Mouse (Mus musculus) hindbrain, embryonic 16.5 days (tissue): ENCODE measurements around the gene Dll4. TPM values are rescaled to one million over a fixed set of nuclear protein-coding genes. Genes with fewer than 3 reads are reported as not detected.

ENCODE experiments used
- ATAC-seq: fragments of 200-750 bp; cut with Nextera tagmentation; 2 replicates; pipeline ENCODE4 v1.8.0; 2017; ENCODE audit warnings: moderate TSS enrichment, moderate library complexity
- H3K27ac ChIP-seq: fragments of 300-500 bp; sonication (generic); 2 replicates; pipeline ENCODE4 v1.5.1; 2014; ENCODE audit warnings: low read depth, mild to moderate bottlenecking, control low read depth, low read length, moderate library complexity
- H3K27me3 ChIP-seq: fragments of 300-500 bp; sonication (generic); replicated peaks from 2 replicates; pipeline ENCODE4 v1.6.1; 2014; ENCODE audit warnings: low read length; ENCODE audit not compliant: control insufficient read depth, insufficient read depth
- H3K36me3 ChIP-seq: fragments of 300-500 bp; sonication (generic); 2 replicates; pipeline ENCODE4 v1.6.1; 2014; ENCODE audit warnings: mild to moderate bottlenecking, low read length, moderate library complexity, mixed read lengths; ENCODE audit not compliant: control insufficient read depth, insufficient read depth
- H3K4me1 ChIP-seq: fragments of 300-500 bp; sonication (generic); 2 replicates; pipeline ENCODE4 v1.6.1; 2014; ENCODE audit warnings: low read depth, low read length; ENCODE audit not compliant: control insufficient read depth, insufficient read depth
- H3K4me2 ChIP-seq: fragments of 300-500 bp; sonication (generic); 2 replicates; pipeline ENCODE4 v1.6.1; 2014; ENCODE audit warnings: mild to moderate bottlenecking, low read length, control low read depth, moderate library complexity
- H3K4me3 ChIP-seq: fragments of 300-500 bp; sonication (generic); 2 replicates; pipeline ENCODE4 v1.5.1; 2014; ENCODE audit warnings: mild to moderate bottlenecking, low read length, control low read depth, moderate library complexity
- H3K9ac ChIP-seq: fragments of 300-500 bp; sonication (generic); 2 replicates; pipeline ENCODE4 v1.6.1; 2014; ENCODE audit warnings: low read depth, mild to moderate bottlenecking, control low read depth, low read length, moderate library complexity
- H3K9me3 ChIP-seq: fragments of 300-500 bp; sonication (generic); 2 replicates; pipeline ENCODE4 v1.6.1; 2014; ENCODE audit warnings: mild to moderate bottlenecking, low read length, moderate library complexity; ENCODE audit not compliant: control insufficient read depth
- WGBS: fragments of 180-500 bp; shearing (Covaris S2); extraction: QIAGEN DNeasy Blood & Tissue Kit; methylation state at CpG from one replicate; pipeline ENCODE4 v1.1.7; 2014; 5-methylcytosine and 5-hydroxymethylcytosine counted together
- polyA plus RNA-seq: library from polyadenylated mRNA; unstranded; fragments of >200 nt; fragmentation: Nextera tagmentation; extraction: Ambion mirVana; gene quantifications from 2 replicates; pipeline ENCODE4 v1.2.1, GENCODE M21; 2015

The Dll4 gene
- polyA plus RNA-seq, 1 experiment from 2014 or later, result 6.0 TPM

DNA sequence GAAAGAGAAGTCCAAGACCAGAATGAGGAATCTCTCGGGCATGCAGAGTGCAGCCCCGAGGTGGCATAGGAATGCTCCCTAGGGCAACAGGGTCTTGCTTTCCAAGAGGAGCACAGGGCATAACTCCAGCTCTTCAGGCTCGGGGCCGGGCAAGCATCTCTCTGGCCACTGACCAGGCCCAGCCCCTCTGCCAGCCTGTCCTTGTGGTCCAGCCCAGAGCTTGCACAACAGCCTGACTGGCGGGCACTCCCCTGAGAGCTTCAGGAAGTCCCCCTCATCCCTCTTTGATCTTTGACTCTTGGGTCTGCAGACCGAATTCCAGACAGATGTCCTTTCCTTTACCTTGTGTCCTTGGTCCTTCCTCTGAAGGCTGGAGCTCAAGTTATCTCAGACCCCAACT lies 22.7 kb upstream of the Dll4 start:
- H3K36me3 ChIP-seq, result peaks cover 5% of the 10 kb centered on the region
- H3K27me3 ChIP-seq, result no peaks in the 10 kb centered on the region
- H3K4me1 ChIP-seq, result peaks cover 15% of the 10 kb centered on the region
- no peak overlapping the region for H3K4me3 ChIP-seq
- H3K27ac ChIP-seq, result no peak overlapping the region
- ATAC-seq, result no peak
- WGBS, result 79% methylated on average over 6 of the region's 6 CpGs
- no peak overlapping the region for H3K4me2 ChIP-seq
- no peak overlapping the region for H3K9ac ChIP-seq
- no peaks in the 10 kb centered on the region for H3K9me3 ChIP-seq

DNA sequence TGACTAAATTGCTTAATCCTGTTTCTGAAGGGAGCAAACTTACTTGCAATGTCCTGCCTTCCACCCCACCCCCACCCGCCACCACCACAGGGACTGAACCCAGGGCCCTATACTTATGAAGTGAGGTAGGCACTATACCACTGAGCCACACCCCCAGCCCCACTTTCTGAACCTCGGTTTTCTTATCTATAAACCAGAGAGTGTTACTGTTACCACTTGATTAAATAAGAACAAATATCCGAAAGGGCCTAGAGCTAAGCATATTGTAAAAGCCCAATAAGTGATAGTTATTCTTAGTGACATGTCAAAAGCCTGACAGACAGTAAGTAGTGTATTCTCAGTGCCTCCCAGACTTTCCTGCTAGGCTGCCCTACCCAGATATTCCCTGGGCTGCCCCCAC lies 21.2 kb upstream of the Dll4 start:
- Histone ChIP-seq H3K4me2 (no peak overlapping the region), H3K27ac (no peak overlapping the region), H3K4me3 (no peak overlapping the region), H3K36me3 (no peaks in the 10 kb centered on the region), H3K4me1 (peaks cover 15% of the 10 kb centered on the region), H3K27me3 (no peaks in the 10 kb centered on the region), H3K9me3 (no peaks in the 10 kb centered on the region), H3K9ac (no peak overlapping the region)
- ATAC-seq, result no peak
- 60% methylated on average over 3 of the region's 3 CpGs for WGBS

DNA sequence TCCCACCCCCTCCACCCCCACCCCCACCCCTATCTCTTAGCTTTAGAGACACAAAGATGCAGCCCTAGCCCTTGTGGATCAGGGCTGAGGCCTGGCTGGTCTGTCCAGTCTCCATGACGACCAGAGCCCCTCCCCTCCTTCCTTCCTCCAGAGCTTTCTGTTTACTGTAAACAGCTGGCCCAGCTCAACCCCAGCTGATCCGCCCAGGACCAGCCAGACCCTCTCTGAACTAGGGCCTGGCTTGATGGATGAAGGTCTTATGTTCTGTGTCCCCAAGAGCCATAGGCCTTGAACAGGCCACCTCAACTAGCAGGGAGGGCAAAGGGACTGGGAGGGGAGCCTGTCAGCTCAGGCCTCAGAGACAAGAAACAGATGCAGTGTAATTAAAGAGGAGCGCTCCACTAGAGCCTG lies 20.8 kb upstream of the Dll4 start:
- H3K4me3 ChIP-seq, result no peak overlapping the region
- ATAC-seq, result peak; percentile 38; the same call in 1 of the 2 replicates
- 9% methylated on average over 3 of the region's 3 CpGs for WGBS
- H3K36me3 ChIP-seq, result no peaks in the 10 kb centered on the region
- H3K27ac ChIP-seq, result no peak overlapping the region
- peaks cover 13% of the 10 kb centered on the region for H3K4me1 ChIP-seq
- no peaks in the 10 kb centered on the region for H3K9me3 ChIP-seq
- no peak overlapping the region for H3K9ac ChIP-seq
- H3K4me2 ChIP-seq, result no peak overlapping the region
- no peaks in the 10 kb centered on the region for H3K27me3 ChIP-seq

DNA sequence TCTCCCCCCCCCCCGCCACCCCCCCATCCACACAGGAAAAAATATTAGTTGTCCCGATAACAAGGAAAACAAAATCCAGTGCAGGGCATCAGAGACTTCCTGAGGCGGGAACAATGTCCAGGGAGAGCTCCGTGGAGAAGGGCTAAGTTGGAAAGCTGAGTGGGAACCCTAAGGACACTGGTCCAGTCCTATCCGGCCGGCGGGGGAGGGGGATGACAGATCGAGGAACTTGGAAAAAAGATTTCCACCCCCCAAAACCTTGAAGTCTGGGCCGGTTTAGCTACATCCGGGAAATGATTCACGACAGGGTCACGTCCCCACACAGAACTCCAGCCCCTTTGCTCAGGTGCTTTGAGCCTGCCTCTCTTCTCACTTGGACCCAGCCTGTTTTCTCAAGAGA lies 14.0 kb upstream of the Dll4 start:
- H3K27ac ChIP-seq, result no peak overlapping the region
- ATAC-seq, result no peak
- 0 out of 2 replicates have a peak, but pooled peaks cover 2% of the 10 kb centered on the region for H3K4me1 ChIP-seq
- H3K4me2 ChIP-seq, result no peak overlapping the region
- H3K36me3 ChIP-seq, result no peaks in the 10 kb centered on the region
- peaks cover 4% of the 10 kb centered on the region for H3K27me3 ChIP-seq
- WGBS, result 53% methylated on average over 12 of the region's 12 CpGs
- H3K9me3 ChIP-seq, result peaks cover 2% of the 10 kb centered on the region; the same call in 1 of the 2 replicates
- no peak overlapping the region for H3K9ac ChIP-seq
- no peak overlapping the region for H3K4me3 ChIP-seq

DNA sequence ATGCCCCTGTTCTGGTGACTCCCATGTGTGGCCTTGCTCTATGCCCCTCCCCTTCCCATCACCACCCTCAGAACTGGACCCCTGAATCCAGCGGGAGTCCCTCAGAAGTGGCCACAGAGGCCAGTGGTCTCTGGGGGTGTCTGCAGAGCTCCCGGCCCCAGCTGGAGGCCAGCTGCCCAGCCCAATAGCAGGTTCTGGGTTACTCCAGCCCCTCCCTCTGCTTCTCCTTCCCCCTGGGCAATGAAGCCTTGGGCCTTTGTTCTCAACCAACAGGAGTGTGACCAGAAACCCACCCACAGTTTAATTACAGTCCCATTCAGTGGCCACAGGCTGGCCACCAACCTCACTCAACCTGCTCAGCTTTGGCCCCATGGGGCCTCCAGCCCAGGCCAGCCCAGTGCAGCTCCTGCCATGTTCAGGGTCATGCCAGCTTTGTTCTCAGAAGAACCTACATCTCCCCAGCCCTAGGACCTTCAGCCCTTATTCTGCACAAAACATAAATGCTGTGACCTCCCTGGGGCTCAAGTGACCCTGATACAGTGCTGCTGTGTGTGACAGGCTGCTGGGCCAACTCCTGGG lies 13.1 kb upstream of the Dll4 start:
- Histone ChIP-seq H3K9ac (no peak overlapping the region), H3K27ac (no peak overlapping the region), H3K4me2 (no peak overlapping the region), H3K27me3 (peaks cover 4% of the 10 kb centered on the region), H3K9me3 (peaks cover 2% of the 10 kb centered on the region; the same call in 1 of the 2 replicates), H3K4me1 (0 out of 2 replicates have a peak, but pooled peaks cover 2% of the 10 kb centered on the region), H3K4me3 (no peak overlapping the region), H3K36me3 (no peaks in the 10 kb centered on the region)
- 37% methylated on average over 2 of the region's 2 CpGs for WGBS
- no peak for ATAC-seq

DNA sequence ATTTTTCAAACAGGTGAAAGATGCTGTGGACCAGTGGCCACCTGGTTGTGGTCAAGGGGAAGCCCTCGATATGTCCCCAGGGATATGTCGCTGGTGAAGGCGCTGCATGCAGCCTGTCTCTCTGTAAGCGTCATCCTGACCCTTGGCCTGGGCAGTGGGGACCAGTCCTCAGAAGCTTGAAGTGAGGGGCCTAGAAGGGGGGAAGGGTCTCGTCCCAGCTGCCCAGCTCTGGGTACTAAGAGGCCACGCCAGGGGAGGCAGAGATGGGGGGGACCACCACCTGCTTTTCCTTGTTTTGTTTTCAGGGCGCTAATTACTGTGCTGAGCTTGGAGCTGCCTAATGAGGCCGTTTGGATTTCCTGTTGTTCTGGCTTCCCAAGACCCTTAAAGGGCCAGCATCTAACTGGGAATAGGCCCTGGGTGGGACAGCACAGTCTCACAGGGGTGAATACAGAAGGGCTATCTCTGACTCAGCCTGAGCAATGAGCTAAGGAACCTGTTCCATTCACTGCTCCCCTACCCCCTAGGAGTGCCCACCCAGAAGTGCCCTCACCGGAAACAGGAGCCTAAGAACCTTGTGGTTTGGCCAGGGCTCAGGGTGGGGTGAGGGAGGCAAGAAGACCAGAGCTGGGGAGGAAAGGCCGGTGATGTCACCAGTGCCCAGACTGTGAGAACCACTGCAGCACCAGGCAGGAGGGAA lies 11.7 kb upstream of the Dll4 start:
- no peak overlapping the region for H3K9ac ChIP-seq
- no peaks in the 10 kb centered on the region for H3K36me3 ChIP-seq
- H3K27ac ChIP-seq, result no peak overlapping the region
- 33% methylated on average over 10 of the region's 10 CpGs for WGBS
- H3K4me1 ChIP-seq, result 0 out of 2 replicates have a peak, but pooled peaks cover 2% of the 10 kb centered on the region
- no peak overlapping the region for H3K4me2 ChIP-seq
- H3K9me3 ChIP-seq, result peaks cover 2% of the 10 kb centered on the region; the same call in 1 of the 2 replicates
- peaks cover 9% of the 10 kb centered on the region for H3K27me3 ChIP-seq
- H3K4me3 ChIP-seq, result no peak overlapping the region
- 0 out of 2 replicates have a peak, but pooled peaks have one; percentile 30 for ATAC-seq

DNA sequence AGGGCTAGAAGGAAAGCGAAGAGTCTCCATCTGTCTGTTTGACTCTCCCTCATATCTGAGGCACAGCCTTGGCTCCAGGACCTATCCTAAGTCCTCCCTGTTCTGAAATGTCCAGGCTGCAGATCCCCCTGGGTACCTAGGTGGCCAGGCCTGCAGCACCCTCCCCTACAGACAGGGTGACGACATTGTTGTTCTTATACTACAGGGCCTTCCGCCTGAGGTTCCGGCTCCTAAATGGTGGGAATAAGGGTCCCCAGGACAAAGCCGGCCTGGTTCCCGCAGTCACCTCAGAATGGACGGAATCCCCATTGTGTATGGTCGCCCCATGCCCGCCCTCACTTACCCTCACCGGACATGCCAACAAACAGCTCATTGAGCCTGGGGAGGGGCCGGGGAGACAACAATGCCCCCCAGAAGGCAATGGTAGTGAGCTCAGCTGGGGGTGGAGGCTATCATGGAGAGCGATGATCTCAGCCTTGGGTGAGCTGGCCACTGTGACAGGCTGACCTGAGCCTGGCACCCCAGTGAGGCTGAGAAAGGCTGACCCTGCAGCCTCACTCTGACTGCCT lies 10.8 kb upstream of the Dll4 start:
- WGBS, result 64% methylated on average over 12 of the region's 12 CpGs
- Histone ChIP-seq H3K4me2 (no peak overlapping the region), H3K27me3 (peaks cover 9% of the 10 kb centered on the region), H3K9me3 (peaks cover 2% of the 10 kb centered on the region; the same call in 1 of the 2 replicates), H3K27ac (no peak overlapping the region; the same call in 1 of the 2 replicates), H3K36me3 (no peaks in the 10 kb centered on the region), H3K4me1 (0 out of 2 replicates have a peak, but pooled peaks cover 2% of the 10 kb centered on the region), H3K4me3 (no peak overlapping the region), H3K9ac (no peak overlapping the region)
- no peak for ATAC-seq

DNA sequence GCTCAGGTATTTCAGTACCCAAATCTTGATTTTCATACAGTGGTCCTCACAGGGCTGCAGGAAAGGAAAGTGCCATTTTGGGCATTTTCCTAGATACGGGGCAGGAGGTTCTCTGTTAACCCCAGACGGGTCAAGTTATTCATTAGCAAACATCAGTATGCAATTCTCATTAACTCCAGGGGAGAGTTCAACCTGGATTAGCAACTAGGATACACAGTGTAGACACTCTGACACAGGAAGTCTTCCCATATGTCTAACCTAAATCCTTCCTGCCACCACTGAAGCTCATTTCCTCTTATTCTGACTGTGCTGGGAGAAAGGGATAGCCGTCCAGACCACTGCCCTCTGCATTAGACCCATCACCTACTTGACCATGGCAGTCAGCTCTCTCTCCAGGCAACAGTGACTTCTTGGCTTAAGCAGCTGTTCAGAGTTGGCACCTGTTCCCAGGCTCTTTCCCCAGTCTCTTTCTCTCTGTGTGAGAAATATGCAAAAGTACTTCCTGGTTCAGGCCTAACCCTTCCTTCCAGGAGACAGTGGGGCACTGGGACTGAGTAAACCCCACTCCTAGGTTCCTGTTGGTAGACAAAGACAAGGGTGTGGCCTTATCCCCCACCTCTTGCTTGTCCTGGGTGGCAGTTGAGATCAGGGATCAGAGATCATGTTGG lies 7.4 kb upstream of the Dll4 start:
- peaks cover 27% of the 10 kb centered on the region for H3K27me3 ChIP-seq
- 53% methylated on average over 3 of the region's 3 CpGs for WGBS
- no peak for ATAC-seq

DNA sequence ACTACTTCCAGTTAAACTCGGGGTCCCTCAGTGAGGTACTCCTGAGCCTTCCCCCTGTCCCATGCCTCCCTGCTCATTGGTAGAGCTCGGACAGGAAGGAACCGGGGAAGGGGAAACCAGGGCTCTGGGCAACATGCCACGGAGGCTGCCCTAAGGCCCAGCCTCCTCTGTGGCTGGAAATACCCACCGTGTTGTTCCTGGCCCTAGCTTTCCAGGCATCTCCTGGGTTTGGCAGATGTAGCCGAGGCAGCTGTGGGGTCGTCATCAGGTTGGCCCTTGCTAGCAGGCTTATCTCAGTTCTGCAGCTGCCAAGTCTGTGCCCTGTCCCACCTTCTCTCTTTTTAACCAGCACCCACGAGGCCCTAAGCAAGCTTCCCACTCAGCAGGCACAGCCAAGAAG lies 5.0 kb upstream of the Dll4 start:
- 68% methylated on average over 8 of the region's 8 CpGs for WGBS
- Histone ChIP-seq H3K27ac (no peak overlapping the region), H3K4me3 (no peak overlapping the region), H3K4me1 (peaks cover 30% of the 10 kb centered on the region), H3K4me2 (no peak overlapping the region), H3K9me3 (peaks cover 2% of the 10 kb centered on the region; the same call in 1 of the 2 replicates), H3K9ac (no peak overlapping the region), H3K36me3 (no peaks in the 10 kb centered on the region), H3K27me3 (peaks cover 42% of the 10 kb centered on the region)
- ATAC-seq, result no peak

More for the DNA sequence above, 7.4 kb upstream of the Dll4 start:
- Histone ChIP-seq H3K4me1 (peaks cover 15% of the 10 kb centered on the region), H3K4me3 (no peak overlapping the region), H3K27ac (no peak overlapping the region), H3K36me3 (no peaks in the 10 kb centered on the region), H3K9me3 (peaks cover 2% of the 10 kb centered on the region; the same call in 1 of the 2 replicates), H3K4me2 (no peak overlapping the region), H3K9ac (no peak overlapping the region)
